Mouse (Mus musculus) heart, adult 2 months (tissue): ENCODE data around the gene Fntb.

Experiments
- CTCF ChIP-seq: fragments of 200-600 bp; IDR thresholded peaks from 2 replicates; pipeline ENCODE4 v1.8.1; 2022; ENCODE audit warnings: antibody characterized with exemption, mild to moderate bottlenecking, moderate library complexity
- POLR2A ChIP-seq: fragments of 200-500 bp; IDR thresholded peaks from 2 replicates; pipeline ENCODE4 v1.6.1; 2011; ENCODE audit warnings: mild to moderate bottlenecking, low read depth, low read length, control low read depth; ENCODE audit not compliant: insufficient read depth

DNA sequence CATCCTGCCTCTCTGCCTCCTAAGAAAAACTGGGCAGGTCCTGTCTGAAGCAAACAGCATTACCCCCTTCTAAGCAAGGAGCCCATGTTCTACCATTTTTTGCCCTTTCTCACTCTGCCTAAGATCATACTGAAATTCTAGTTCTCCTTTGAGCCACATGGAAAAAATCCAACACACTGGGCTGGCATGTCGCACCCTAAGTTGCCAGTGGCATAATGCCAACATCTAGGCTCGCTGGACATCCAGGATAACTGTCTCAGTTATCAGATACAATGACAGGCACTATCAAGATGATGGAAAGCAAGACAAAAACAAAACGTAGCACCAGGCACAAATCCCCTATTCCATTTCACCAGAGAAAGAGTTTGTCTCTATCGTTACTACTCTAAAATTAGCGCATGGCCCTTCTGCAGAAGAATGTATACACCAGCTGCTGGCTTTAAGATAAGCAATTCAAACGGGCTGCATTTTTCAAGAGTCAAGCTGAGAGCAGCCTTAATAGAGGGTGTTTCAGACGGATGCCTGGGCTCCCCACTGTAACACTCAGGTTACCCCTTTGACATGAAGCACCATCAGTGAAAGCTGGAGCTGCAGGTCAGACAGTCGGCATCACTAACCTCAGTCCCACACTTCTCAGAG lies 25.2 kb downstream of the Fntb start:
- TF ChIP-seq POLR2A = no peak
- no peak for TF ChIP-seq CTCF
